Mouse (Mus musculus): ENCODE measurements around the gene Corin. TPM values are rescaled to one million over a fixed set of nuclear protein-coding genes. Genes with fewer than 3 reads are reported as not detected.

Gene Corin
- total RNA-seq, 2 experiments from 2014 or later, result 0.51 to 0.57 TPM

DNA sequence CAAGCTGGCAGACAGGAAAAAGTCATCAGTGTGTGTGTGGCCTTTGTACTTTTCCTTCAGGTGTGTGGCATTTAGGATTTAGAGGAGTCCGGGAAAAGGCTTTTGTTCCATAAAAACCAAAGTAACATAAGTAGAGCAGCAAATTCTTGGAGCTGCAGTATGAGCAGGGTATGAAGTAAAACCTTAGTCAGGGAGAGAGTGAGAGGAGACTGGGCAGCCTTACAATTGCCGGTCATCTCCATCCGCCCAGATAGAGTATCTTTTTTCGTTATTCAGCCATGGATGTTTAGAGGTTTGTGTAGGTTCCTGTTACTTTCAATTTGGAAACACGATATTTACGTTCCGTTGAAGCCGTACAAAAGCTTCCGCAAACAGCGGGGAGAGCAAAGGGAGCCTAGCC lies 247.2 kb downstream of the Corin start:
- no peak for DNase-seq (ENCODE audit: extremely low spot score in 1 of 2, low spot score in 2 of 2)
- intact Hi-C loops (cut with DNase I), result no loop called here

GRCm38 (mm10) chr5:72254958-72255357 lies 249.3 kb downstream of the Corin start:
- no peak for DNase-seq (ENCODE audit: extremely low spot score in 1 of 2, low spot score in 2 of 2)
- intact Hi-C loops (cut with DNase I), result no loop called here

DNA sequence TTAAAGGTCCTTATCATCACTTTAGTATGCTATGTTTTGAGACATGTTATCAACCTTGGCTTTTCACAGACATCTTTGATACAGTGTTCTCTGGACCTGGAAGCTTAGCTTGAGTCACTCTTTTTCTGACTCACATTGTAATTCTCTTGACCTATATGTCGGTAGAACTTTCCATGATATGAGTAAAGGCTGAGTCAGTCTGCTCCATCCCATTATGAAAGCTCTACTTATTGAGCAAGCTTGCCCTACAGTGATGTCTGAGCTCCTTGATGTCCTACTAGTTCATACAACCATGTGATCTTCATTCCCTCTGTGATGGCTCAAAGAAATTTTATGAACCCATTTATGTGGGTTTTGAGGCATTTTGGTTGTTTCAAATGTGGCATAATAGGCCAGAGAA lies 254.1 kb downstream of the Corin start:
- intact Hi-C loops (cut with DNase I), result no loop called here
- DNase-seq (ENCODE audit: extremely low spot score in 1 of 2, low spot score in 2 of 2), result no peak

Other genes starting within 250 kb of the Corin start
- 10 to 100 TPM; 18.1 to 19.1 TPM for gene Nfxl1, start 55.2 kb upstream of the Corin start, total RNA-seq (2021)
- gene Zar1, start 76.8 kb upstream of the Corin start, total RNA-seq (2021), result 1 to 10 TPM; 1.2 to 1.6 TPM
- 1 to 10 TPM; 1.7 to 1.9 TPM for gene Gm5868, start 83.1 kb upstream of the Corin start, total RNA-seq (2021)
- gene Cnga1, start 139.8 kb upstream of the Corin start, total RNA-seq (2021), result not detected
- gene Nipal1, start 143.3 kb upstream of the Corin start, total RNA-seq (2021), result not detected
- gene Txk, start 248.3 kb upstream of the Corin start, total RNA-seq (2021), result under 1 TPM; 0.49 to 0.56 TPM

Measured in left cerebral cortex, postnatal 10 days (tissue).